Mouse (Mus musculus) G1E (cell line): ENCODE measurements around the gene Rasal1.

Experiments
- CTCF ChIP-seq: IDR thresholded peaks from 2 replicates; pipeline ENCODE4 v1.5.1; 2012; ENCODE audit warnings: low read depth, low read length, inconsistent platforms, mixed read lengths
- GATA1 ChIP-seq: IDR thresholded peaks from 2 replicates; pipeline ENCODE4 v1.6.1; 2012; ENCODE audit warnings: borderline replicate concordance, low read length, inconsistent platforms, mixed read lengths
- POLR2AphosphoS5 ChIP-seq: IDR thresholded peaks from 2 replicates; pipeline ENCODE4 v1.6.1; 2012; ENCODE audit warnings: low read depth, low read length, inconsistent platforms; ENCODE audit not compliant: insufficient replicate concordance
- TAL1 ChIP-seq: conservative IDR thresholded peaks from 2 replicates; pipeline ENCODE4 v1.6.1; 2012; ENCODE audit warnings: low read depth, low read length, inconsistent platforms, mixed read lengths

- TF ChIP-seq GATA1: no peak
- no peak for TF ChIP-seq TAL1
- TF ChIP-seq POLR2AphosphoS5: no peak
- TF ChIP-seq CTCF: no peak
Measured at GRCm38 (mm10) chr5:120652915-120653701, 4.5 kb downstream of the Rasal1 start.
